Mouse (Mus musculus) heart, postnatal 0 days (tissue): ENCODE measurements around the gene AI837181.

Experiments used
- CTCF ChIP-seq: IDR thresholded peaks from 2 replicates; pipeline ENCODE4 v1.5.1; 2016; ENCODE audit warnings: antibody characterized with exemption, control low read depth, low read depth
- EP300 ChIP-seq: IDR thresholded peaks from 2 replicates; pipeline ENCODE4 v1.6.1; 2016; ENCODE audit warnings: antibody characterized with exemption, low read depth

- TF ChIP-seq CTCF: no peak
- no peak for TF ChIP-seq EP300
These were observed 2.0 kb upstream of the AI837181 start for GRCm38 (mm10) chr19:5422895-5423443.
